Mouse (Mus musculus): ENCODE measurements around the gene Micu1. TPM values are rescaled to one million over a fixed set of nuclear protein-coding genes. Genes with fewer than 3 reads are reported as not detected.
"Not testable (repeated sequence)": the region's sequence is repeated elsewhere in the genome, so short reads cannot be mapped to it uniquely, and the experiment has no call there.

Micu1 gene
- polyA plus RNA-seq, 1 experiment from 2014 or later, result 69.1 TPM

DNA sequence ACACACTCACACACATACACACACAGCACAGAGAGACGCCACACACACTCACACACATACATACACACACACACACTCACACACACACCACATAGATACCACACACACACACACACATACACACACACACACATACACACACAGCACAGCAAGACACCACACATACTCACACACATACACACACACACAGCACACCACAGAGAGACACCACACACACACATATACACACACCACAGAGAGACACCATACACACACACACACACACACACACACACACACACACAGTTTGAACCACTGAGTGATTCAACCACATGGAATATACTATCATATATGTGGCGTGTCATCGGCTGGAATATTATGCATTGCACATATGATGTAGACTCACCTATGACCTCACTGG is 16.7 kb upstream of the Micu1 start:
- not testable (repeated sequence) for ATAC-seq; H3K27ac ChIP-seq (ENCODE audit: low read depth, low read length); H3K4me1 ChIP-seq (ENCODE audit: control insufficient read depth, insufficient read depth, low read length); H3K4me2 ChIP-seq (ENCODE audit: low read length); H3K9ac ChIP-seq (ENCODE audit: low read length); H3K9me3 ChIP-seq (replicated peaks; ENCODE audit: control insufficient read depth, low read length); DNase-seq (ENCODE audit: low spot score); H3K4me3 ChIP-seq (ENCODE audit: low read depth, low read length); H3K27me3 ChIP-seq (replicated peaks; ENCODE audit: control insufficient read depth, insufficient read depth, low read length); H3K36me3 ChIP-seq (ENCODE audit: control insufficient read depth, insufficient read depth, low read length)
- WGBS, result 90% methylated on average over 3 of the region's 3 CpGs

GRCm38 (mm10) chr10:59687126-59687525 is 15.2 kb upstream of the Micu1 start:
- WGBS, result 95% methylated on average over 2 of the region's 2 CpGs
- Histone ChIP-seq H3K4me2 (ENCODE audit: low read length) (no peak overlapping the region), H3K9me3 (replicated peaks; ENCODE audit: control insufficient read depth, low read length) (0 out of 2 replicates have a peak, but pooled peaks cover 3% of the 10 kb centered on the region), H3K9ac (ENCODE audit: low read length) (no peak overlapping the region), H3K27ac (ENCODE audit: low read depth, low read length) (no peak overlapping the region), H3K36me3 (ENCODE audit: control insufficient read depth, insufficient read depth, low read length) (no peaks in the 10 kb centered on the region), H3K27me3 (replicated peaks; ENCODE audit: control insufficient read depth, insufficient read depth, low read length) (no peaks in the 10 kb centered on the region), H3K4me1 (ENCODE audit: control insufficient read depth, insufficient read depth, low read length) (no peaks in the 10 kb centered on the region), H3K4me3 (ENCODE audit: low read depth, low read length) (no peak overlapping the region)
- no peak for ATAC-seq
- no peak for DNase-seq (ENCODE audit: low spot score)

DNA sequence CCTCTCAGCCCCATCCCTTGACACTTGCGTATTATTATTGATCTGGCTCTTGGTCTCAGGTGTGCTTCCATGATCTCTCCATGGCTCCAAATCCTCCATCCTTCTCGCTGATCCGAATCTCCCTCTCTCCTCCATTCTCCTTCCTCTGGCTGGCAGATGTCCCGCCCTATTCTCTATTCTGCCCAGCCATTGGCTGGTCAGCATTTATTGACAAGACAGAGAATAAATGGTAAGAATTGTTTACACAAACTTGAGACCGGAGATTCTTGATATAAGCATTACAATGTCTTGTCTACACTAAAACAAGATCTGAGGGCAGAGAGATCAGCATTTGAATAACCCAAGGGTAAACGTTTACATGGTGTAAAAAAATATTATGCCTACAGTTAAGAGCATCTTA is 12.4 kb upstream of the Micu1 start:
- no peak for ATAC-seq
- H3K4me2 ChIP-seq (ENCODE audit: low read length), result no peak overlapping the region
- no peak overlapping the region for H3K27ac ChIP-seq (ENCODE audit: low read depth, low read length)
- no peaks in the 10 kb centered on the region for H3K27me3 ChIP-seq (replicated peaks; ENCODE audit: control insufficient read depth, insufficient read depth, low read length)
- H3K4me3 ChIP-seq (ENCODE audit: low read depth, low read length), result no peak overlapping the region
- H3K4me1 ChIP-seq (ENCODE audit: control insufficient read depth, insufficient read depth, low read length), result no peaks in the 10 kb centered on the region
- DNase-seq (ENCODE audit: low spot score), result no peak
- H3K36me3 ChIP-seq (ENCODE audit: control insufficient read depth, insufficient read depth, low read length), result no peaks in the 10 kb centered on the region
- no peaks in the 10 kb centered on the region for H3K9me3 ChIP-seq (replicated peaks; ENCODE audit: control insufficient read depth, low read length)
- WGBS, result 56% methylated on average over 6 of the region's 6 CpGs
- H3K9ac ChIP-seq (ENCODE audit: low read length), result no peak overlapping the region

DNA sequence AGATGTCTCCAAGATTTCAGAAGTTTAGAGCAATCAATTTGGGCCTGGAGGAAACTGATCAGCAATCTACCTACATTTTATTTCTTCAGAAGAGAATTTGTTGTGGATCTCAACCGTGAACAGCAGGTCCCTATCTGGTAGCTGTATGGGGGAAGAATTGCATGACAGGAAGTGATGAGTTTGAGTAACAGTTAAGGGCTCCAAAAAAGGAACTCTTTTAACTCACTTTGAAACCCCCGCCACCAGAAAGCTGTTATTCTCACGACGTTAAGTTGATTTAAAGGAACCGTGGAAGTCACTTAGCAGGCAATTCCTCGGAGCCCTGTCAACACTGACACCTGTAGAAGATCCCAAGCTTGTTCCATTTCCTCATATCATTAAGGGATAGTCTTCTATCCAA is 9.8 kb upstream of the Micu1 start:
- no peak overlapping the region for H3K27ac ChIP-seq (ENCODE audit: low read depth, low read length)

DNA sequence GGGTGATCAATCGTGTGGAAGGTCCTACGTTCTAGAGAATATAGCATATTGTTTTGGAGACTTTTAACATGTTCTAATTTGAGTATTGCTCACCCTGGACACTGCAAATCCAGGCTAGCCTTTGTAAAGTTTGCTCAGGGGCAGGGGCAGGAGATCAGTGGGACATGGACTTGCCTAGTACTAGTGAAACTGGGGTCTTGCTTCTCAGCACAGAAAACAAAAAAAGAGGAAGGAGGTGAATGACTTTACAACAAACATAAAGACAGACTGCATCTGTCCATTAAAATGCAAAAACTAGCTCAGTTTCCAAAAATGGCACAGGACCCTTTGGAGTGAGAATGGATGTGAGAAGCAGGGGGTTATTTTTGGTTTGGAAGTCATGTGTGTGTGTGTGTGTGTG is 8.2 kb upstream of the Micu1 start:
- H3K4me2 ChIP-seq (ENCODE audit: low read length), result no peak overlapping the region
- no peak for DNase-seq (ENCODE audit: low spot score)
- 88% methylated on average over 2 of the region's 2 CpGs for WGBS

More for the DNA sequence above, 9.8 kb upstream of the Micu1 start:
- no peaks in the 10 kb centered on the region for H3K36me3 ChIP-seq (ENCODE audit: control insufficient read depth, insufficient read depth, low read length)
- H3K27me3 ChIP-seq (replicated peaks; ENCODE audit: control insufficient read depth, insufficient read depth, low read length), result no peaks in the 10 kb centered on the region
- 85% methylated on average over 6 of the region's 6 CpGs for WGBS
- ATAC-seq (no peak), DNase-seq (ENCODE audit: low spot score) (no peak)
- H3K9ac ChIP-seq (ENCODE audit: low read length), result no peak overlapping the region
- no peak overlapping the region for H3K4me2 ChIP-seq (ENCODE audit: low read length)
- no peak overlapping the region for H3K4me3 ChIP-seq (ENCODE audit: low read depth, low read length)
- no peaks in the 10 kb centered on the region for H3K4me1 ChIP-seq (ENCODE audit: control insufficient read depth, insufficient read depth, low read length)
- H3K9me3 ChIP-seq (replicated peaks; ENCODE audit: control insufficient read depth, low read length), result no peaks in the 10 kb centered on the region

DNA sequence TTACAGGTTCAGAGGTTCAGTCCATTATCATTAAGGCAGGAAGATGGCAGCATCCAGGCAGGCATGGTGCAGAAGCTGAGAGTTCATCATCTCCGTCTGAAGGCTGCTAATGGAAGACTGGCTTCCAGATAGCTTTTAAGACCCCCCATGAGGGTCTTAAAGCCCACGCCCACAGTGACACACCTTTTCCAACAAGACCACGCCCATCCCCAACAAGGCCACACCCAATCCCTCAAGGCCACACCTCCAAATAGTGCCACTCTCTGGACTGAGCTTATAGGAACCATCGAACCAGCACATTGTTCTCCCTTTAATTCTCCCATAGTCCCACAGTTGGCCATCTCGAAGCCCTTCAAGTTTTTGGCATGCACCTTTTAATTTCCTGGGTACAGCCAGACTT is 2.8 kb upstream of the Micu1 start:
- 86% methylated on average over 5 of the region's 5 CpGs for WGBS
- H3K4me2 ChIP-seq (ENCODE audit: low read length), result no peak overlapping the region
- no peaks in the 10 kb centered on the region for H3K36me3 ChIP-seq (ENCODE audit: control insufficient read depth, insufficient read depth, low read length)
- DNase-seq (ENCODE audit: low spot score) (no peak), ATAC-seq (no peak)
- no peak overlapping the region for H3K4me3 ChIP-seq (ENCODE audit: low read depth, low read length)
- peaks cover 6% of the 10 kb centered on the region for H3K4me1 ChIP-seq (ENCODE audit: control insufficient read depth, insufficient read depth, low read length)
- H3K27ac ChIP-seq (ENCODE audit: low read depth, low read length), result no peak overlapping the region
- H3K9ac ChIP-seq (ENCODE audit: low read length), result no peak overlapping the region
- H3K27me3 ChIP-seq (replicated peaks; ENCODE audit: control insufficient read depth, insufficient read depth, low read length), result no peaks in the 10 kb centered on the region
- H3K9me3 ChIP-seq (replicated peaks; ENCODE audit: control insufficient read depth, low read length), result no peaks in the 10 kb centered on the region

More for the DNA sequence above, 8.2 kb upstream of the Micu1 start:
- Histone ChIP-seq H3K4me1 (ENCODE audit: control insufficient read depth, insufficient read depth, low read length) (no peaks in the 10 kb centered on the region), H3K27me3 (replicated peaks; ENCODE audit: control insufficient read depth, insufficient read depth, low read length) (no peaks in the 10 kb centered on the region), H3K9me3 (replicated peaks; ENCODE audit: control insufficient read depth, low read length) (no peaks in the 10 kb centered on the region), H3K27ac (ENCODE audit: low read depth, low read length) (no peak overlapping the region), H3K9ac (ENCODE audit: low read length) (no peak overlapping the region), H3K4me3 (ENCODE audit: low read depth, low read length) (no peak overlapping the region), H3K36me3 (ENCODE audit: control insufficient read depth, insufficient read depth, low read length) (no peaks in the 10 kb centered on the region)
- no peak for ATAC-seq

GRCm38 (mm10) chr10:59701805-59702204 is 472 bp upstream of the Micu1 start:
- no peak overlapping the region for H3K9ac ChIP-seq (ENCODE audit: low read length)

DNA sequence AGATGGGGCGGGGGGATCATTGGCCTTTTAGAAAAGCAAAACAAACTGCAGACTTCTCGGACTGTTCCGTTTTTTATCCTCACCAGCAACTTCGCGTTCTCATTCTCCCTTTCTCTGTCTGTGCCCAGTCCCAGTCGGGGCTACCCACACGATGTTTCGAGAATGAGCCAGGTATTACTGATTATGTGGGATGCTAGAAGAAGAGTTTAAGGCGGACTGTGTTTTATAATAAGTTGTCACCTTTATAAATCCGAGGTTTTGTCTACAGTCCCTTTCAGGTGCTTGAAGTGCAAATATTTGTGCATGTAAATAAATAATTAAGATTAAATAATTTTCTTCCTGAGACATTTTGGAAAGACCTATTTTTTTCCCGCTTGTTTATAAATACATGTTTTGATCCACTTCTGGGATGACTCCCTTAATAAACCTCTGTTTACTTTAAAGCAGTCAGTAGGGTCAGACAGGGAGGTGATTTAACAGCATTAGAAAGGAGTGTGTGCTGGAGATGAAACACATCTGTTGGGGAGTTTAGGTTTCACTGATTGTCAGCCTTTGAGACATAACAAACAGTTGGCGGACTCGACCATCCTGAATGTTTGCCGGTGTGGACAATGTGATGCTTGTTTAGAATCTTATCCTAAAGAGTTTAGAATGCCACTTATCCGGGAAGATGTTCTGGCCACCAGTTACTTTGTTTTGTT is 933 bp downstream of the Micu1 start:
- DNase-seq (ENCODE audit: low spot score) (no peak), ATAC-seq (peak; percentile 3; the same call in 1 of the 2 replicates)
- Histone ChIP-seq H3K4me2 (ENCODE audit: low read length) (peak overlapping the region; percentile 74), H3K9me3 (replicated peaks; ENCODE audit: control insufficient read depth, low read length) (no peaks in the 10 kb centered on the region), H3K27ac (ENCODE audit: low read depth, low read length) (no peak overlapping the region), H3K4me3 (ENCODE audit: low read depth, low read length) (peak overlapping the region; percentile 52), H3K27me3 (replicated peaks; ENCODE audit: control insufficient read depth, insufficient read depth, low read length) (no peaks in the 10 kb centered on the region), H3K9ac (ENCODE audit: low read length) (peak overlapping the region; percentile 68), H3K36me3 (ENCODE audit: control insufficient read depth, insufficient read depth, low read length) (no peaks in the 10 kb centered on the region), H3K4me1 (ENCODE audit: control insufficient read depth, insufficient read depth, low read length) (peaks cover 6% of the 10 kb centered on the region)
- WGBS, result 13% methylated on average over 15 of the region's 15 CpGs

More at GRCm38 (mm10) chr10:59701805-59702204, 472 bp upstream of the Micu1 start:
- H3K27me3 ChIP-seq (replicated peaks; ENCODE audit: control insufficient read depth, insufficient read depth, low read length), result no peaks in the 10 kb centered on the region
- peak overlapping the region; percentile 74 for H3K4me2 ChIP-seq (ENCODE audit: low read length)
- H3K9me3 ChIP-seq (replicated peaks; ENCODE audit: control insufficient read depth, low read length), result no peaks in the 10 kb centered on the region
- no peaks in the 10 kb centered on the region for H3K36me3 ChIP-seq (ENCODE audit: control insufficient read depth, insufficient read depth, low read length)
- H3K4me1 ChIP-seq (ENCODE audit: control insufficient read depth, insufficient read depth, low read length), result peaks cover 6% of the 10 kb centered on the region
- 51% methylated on average over 5 of the region's 5 CpGs for WGBS
- H3K4me3 ChIP-seq (ENCODE audit: low read depth, low read length), result peak overlapping the region; percentile 52
- DNase-seq (ENCODE audit: low spot score), result no peak
- no peak overlapping the region for H3K27ac ChIP-seq (ENCODE audit: low read depth, low read length)
- ATAC-seq, result no peak

DNA sequence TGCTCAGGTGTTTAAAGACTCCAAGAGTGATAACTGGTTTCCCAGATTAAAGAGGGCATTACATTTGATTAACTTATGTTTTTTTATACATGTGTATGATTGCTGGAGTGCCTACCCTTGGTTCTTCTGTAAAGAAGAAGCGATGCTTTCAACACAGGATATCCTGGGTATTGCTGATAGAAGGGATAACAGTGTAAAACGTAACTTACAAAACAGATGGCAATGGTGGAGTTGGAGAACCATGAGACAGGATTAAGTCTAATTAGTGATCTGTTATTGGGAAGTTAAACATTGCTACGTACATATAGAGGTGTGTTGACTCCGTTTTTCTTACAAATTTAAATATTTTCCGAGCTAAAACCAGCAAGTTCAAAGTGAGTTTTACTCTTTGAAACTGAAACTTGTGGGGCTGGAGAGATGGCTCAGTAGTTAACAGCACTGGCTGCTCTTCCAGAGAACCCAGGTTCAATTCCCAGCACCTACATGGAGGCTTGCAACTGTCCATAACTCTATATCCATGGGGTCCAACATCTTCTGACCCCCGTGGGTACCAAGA is 4.8 kb downstream of the Micu1 start:
- DNase-seq (ENCODE audit: low spot score), result no peak
- no peak overlapping the region for H3K27ac ChIP-seq (ENCODE audit: low read depth, low read length)
- no peaks in the 10 kb centered on the region for H3K27me3 ChIP-seq (replicated peaks; ENCODE audit: control insufficient read depth, insufficient read depth, low read length)
- no peak overlapping the region for H3K4me2 ChIP-seq (ENCODE audit: low read length)
- H3K4me3 ChIP-seq (ENCODE audit: low read depth, low read length), result no peak overlapping the region
- WGBS, result 91% methylated on average over 6 of the region's 6 CpGs
- no peaks in the 10 kb centered on the region for H3K36me3 ChIP-seq (ENCODE audit: control insufficient read depth, insufficient read depth, low read length)
- H3K4me1 ChIP-seq (ENCODE audit: control insufficient read depth, insufficient read depth, low read length), result peaks cover 6% of the 10 kb centered on the region
- no peaks in the 10 kb centered on the region for H3K9me3 ChIP-seq (replicated peaks; ENCODE audit: control insufficient read depth, low read length)
- H3K9ac ChIP-seq (ENCODE audit: low read length), result no peak overlapping the region
- ATAC-seq, result no peak
